Mouse (Mus musculus): ENCODE measurements around the gene Mapkap1. TPM values are rescaled to one million over a fixed set of nuclear protein-coding genes. Genes with fewer than 3 reads are reported as not detected.
A peak's percentile ranks its signal among the peaks of the same experiment; 100 is the strongest.

Gene Mapkap1
- polyA plus RNA-seq, 1 experiment from 2014 or later: 61.0 TPM

- no peaks in the 10 kb centered on the region for H3K36me3 ChIP-seq (ENCODE audit: control insufficient read depth, insufficient read depth, low read length)
- 2% methylated on average over 42 of the region's 42 CpGs for WGBS
- peak overlapping the region; percentile 97 for H3K4me2 ChIP-seq (replicated peaks; ENCODE audit: low read depth)
- TF ChIP-seq EP300 (optimal IDR thresholded peaks at IDR 0.05): no peak
- no peak for TF ChIP-seq CTCF (IDR thresholded peaks at IDR 0.05; ENCODE audit: low read depth)
- no peaks in the 10 kb centered on the region for H3K9me3 ChIP-seq (ENCODE audit: control insufficient read depth, low read length)
- peak overlapping the region; percentile 97 for H3K27ac ChIP-seq (replicated peaks)
- ATAC-seq (ENCODE audit: low FRiP score, low TSS enrichment) (no peak), DNase-seq (ENCODE audit: low spot score) (peak; percentile 48)
- H3K4me3 ChIP-seq (ENCODE audit: low read depth, low read length): peak overlapping the region; percentile 89
- peak overlapping the region; percentile 87 for H3K9ac ChIP-seq (ENCODE audit: low read length)
- H3K4me1 ChIP-seq (replicated peaks; ENCODE audit: control insufficient read depth, insufficient read depth): no peaks in the 10 kb centered on the region
- H3K27me3 ChIP-seq (ENCODE audit: control insufficient read depth, insufficient read depth, low read length): no peaks in the 10 kb centered on the region
Measured at GRCm38 (mm10) chr2:34370725-34371440, 35.7 kb upstream of the Mapkap1 start.

GRCm38 (mm10) chr2:34371441-34372304, 34.9 kb upstream of the Mapkap1 start:
- Histone ChIP-seq H3K4me1 (replicated peaks; ENCODE audit: control insufficient read depth, insufficient read depth) (no peaks in the 10 kb centered on the region), H3K36me3 (ENCODE audit: control insufficient read depth, insufficient read depth, low read length) (no peaks in the 10 kb centered on the region), H3K4me2 (replicated peaks; ENCODE audit: low read depth) (peak overlapping the region; percentile 97), H3K9ac (ENCODE audit: low read length) (peak overlapping the region; percentile 87), H3K9me3 (ENCODE audit: control insufficient read depth, low read length) (no peaks in the 10 kb centered on the region), H3K4me3 (ENCODE audit: low read depth, low read length) (peak overlapping the region; percentile 89), H3K27me3 (ENCODE audit: control insufficient read depth, insufficient read depth, low read length) (no peaks in the 10 kb centered on the region), H3K27ac (replicated peaks) (peak overlapping the region; percentile 97)
- TF ChIP-seq CTCF (IDR thresholded peaks at IDR 0.05; ENCODE audit: low read depth) (no peak), EP300 (optimal IDR thresholded peaks at IDR 0.05) (no peak)
- peak; percentile 69 for DNase-seq (ENCODE audit: low spot score)
- WGBS: under 1% methylated on average over 55 of the region's 118 CpGs
- ATAC-seq (ENCODE audit: low FRiP score, low TSS enrichment): peak; percentile 38

GRCm38 (mm10) chr2:34372305-34373301, 34.0 kb upstream of the Mapkap1 start, which contains the start of gene Pbx3:
Pbx3 (minus strand) TSS chr2:34373142.
- WGBS: under 1% methylated on average over 34 of the region's 102 CpGs

GRCm38 (mm10) chr2:34373886-34374285, 32.7 kb upstream of the Mapkap1 start:
- Histone ChIP-seq H3K9me3 (ENCODE audit: control insufficient read depth, low read length) (no peaks in the 10 kb centered on the region), H3K4me1 (replicated peaks; ENCODE audit: control insufficient read depth, insufficient read depth) (no peaks in the 10 kb centered on the region), H3K36me3 (ENCODE audit: control insufficient read depth, insufficient read depth, low read length) (no peaks in the 10 kb centered on the region), H3K27me3 (ENCODE audit: control insufficient read depth, insufficient read depth, low read length) (no peaks in the 10 kb centered on the region), H3K27ac (replicated peaks) (no peak overlapping the region), H3K4me3 (ENCODE audit: low read depth, low read length) (no peak overlapping the region), H3K4me2 (replicated peaks; ENCODE audit: low read depth) (no peak overlapping the region), H3K9ac (ENCODE audit: low read length) (no peak overlapping the region)
- DNase-seq (ENCODE audit: low spot score) (no peak), ATAC-seq (ENCODE audit: low FRiP score, low TSS enrichment) (no peak)
- WGBS: 45% methylated on average over 3 of the region's 3 CpGs
- no peak for TF ChIP-seq CTCF (IDR thresholded peaks at IDR 0.05; ENCODE audit: low read depth)
- no peak for TF ChIP-seq EP300 (optimal IDR thresholded peaks at IDR 0.05)

More at GRCm38 (mm10) chr2:34372305-34373301, 34.0 kb upstream of the Mapkap1 start, which contains the start of gene Pbx3:
- Histone ChIP-seq H3K4me2 (replicated peaks; ENCODE audit: low read depth) (peak within 1 kb of the TSS; percentile 97), H3K9me3 (ENCODE audit: control insufficient read depth, low read length) (no peaks in the 10 kb centered on the region), H3K27me3 (ENCODE audit: control insufficient read depth, insufficient read depth, low read length) (no peaks in the 10 kb centered on the region), H3K9ac (ENCODE audit: low read length) (peak within 1 kb of the TSS; percentile 87), H3K4me1 (replicated peaks; ENCODE audit: control insufficient read depth, insufficient read depth) (no peaks in the 10 kb centered on the region), H3K27ac (replicated peaks) (peak within 1 kb of the TSS; percentile 97), H3K36me3 (ENCODE audit: control insufficient read depth, insufficient read depth, low read length) (no peaks in the 10 kb centered on the region), H3K4me3 (ENCODE audit: low read depth, low read length) (peak within 1 kb of the TSS; percentile 89)
- ATAC-seq (ENCODE audit: low FRiP score, low TSS enrichment) (peak; percentile 93), DNase-seq (ENCODE audit: low spot score) (peak; percentile 97)
- TF ChIP-seq CTCF (IDR thresholded peaks at IDR 0.05; ENCODE audit: low read depth) (no peak), EP300 (optimal IDR thresholded peaks at IDR 0.05) (no peak)

- Histone ChIP-seq H3K4me2 (replicated peaks; ENCODE audit: low read depth) (no peak overlapping the region), H3K36me3 (ENCODE audit: control insufficient read depth, insufficient read depth, low read length) (no peaks in the 10 kb centered on the region), H3K9me3 (ENCODE audit: control insufficient read depth, low read length) (no peaks in the 10 kb centered on the region), H3K4me3 (ENCODE audit: low read depth, low read length) (no peak overlapping the region), H3K27me3 (ENCODE audit: control insufficient read depth, insufficient read depth, low read length) (no peaks in the 10 kb centered on the region), H3K4me1 (replicated peaks; ENCODE audit: control insufficient read depth, insufficient read depth) (no peaks in the 10 kb centered on the region), H3K27ac (replicated peaks) (no peak overlapping the region), H3K9ac (ENCODE audit: low read length) (no peak overlapping the region)
- WGBS: 66% methylated on average over 2 of the region's 2 CpGs
- DNase-seq (ENCODE audit: low spot score) (no peak), ATAC-seq (ENCODE audit: low FRiP score, low TSS enrichment) (no peak)
- TF ChIP-seq EP300 (optimal IDR thresholded peaks at IDR 0.05) (no peak), CTCF (IDR thresholded peaks at IDR 0.05; ENCODE audit: low read depth) (no peak)
Measured at GRCm38 (mm10) chr2:34374349-34374748, 32.2 kb upstream of the Mapkap1 start.

All from stomach, postnatal 0 days (tissue).